Mouse (Mus musculus) spleen, postnatal 4 days (tissue): ENCODE data around the gene Fam122a.

Experiments
- DNase-seq, 2 experiments: peaks; one replicate each; pipeline ENCODE4 v3.0.0; 2022; ENCODE audit warnings: low spot score in 2 of 2

Fam122a gene

GRCm38 (mm10) chr19:24476929-24477882, at the start of gene Fam122a:
Fam122a (minus strand) TSS chr19:24477356.
- DNase-seq = peak; percentile 90 to 97

- no peak for DNase-seq
Measured at GRCm38 (mm10) chr19:24523476-24524313, 46.5 kb upstream of the Fam122a start.

- DNase-seq = no peak
Measured at GRCm38 (mm10) chr19:24521997-24522396, 44.8 kb upstream of the Fam122a start.

- no peak for DNase-seq
Measured at GRCm38 (mm10) chr19:24521146-24521545, 44.0 kb upstream of the Fam122a start.

GRCm38 (mm10) chr19:24519732-24520409, 42.7 kb upstream of the Fam122a start:
- no peak for DNase-seq

- no peak for DNase-seq
Measured at GRCm38 (mm10) chr19:24518384-24518783, 41.2 kb upstream of the Fam122a start.

GRCm38 (mm10) chr19:24517057-24517456, 39.9 kb upstream of the Fam122a start:
- DNase-seq = no peak

GRCm38 (mm10) chr19:24515941-24516340, 38.8 kb upstream of the Fam122a start:
- no peak for DNase-seq

GRCm38 (mm10) chr19:24514661-24515642, 37.8 kb upstream of the Fam122a start:
- DNase-seq = no peak

GRCm38 (mm10) chr19:24513105-24513843, 36.1 kb upstream of the Fam122a start:
- peak; percentile 75 to 76 for DNase-seq

- no peak for DNase-seq
Measured at GRCm38 (mm10) chr19:24511939-24512338, 34.8 kb upstream of the Fam122a start.

GRCm38 (mm10) chr19:24509391-24509790, 32.2 kb upstream of the Fam122a start:
- peak in 1 of 2 experiments; percentile 52 for DNase-seq

GRCm38 (mm10) chr19:24508087-24508767, 31.1 kb upstream of the Fam122a start:
- peak in 1 of 2 experiments; percentile 47 for DNase-seq

GRCm38 (mm10) chr19:24502736-24503421, 25.7 kb upstream of the Fam122a start:
- no peak for DNase-seq

GRCm38 (mm10) chr19:24501525-24501924, 24.4 kb upstream of the Fam122a start:
- no peak for DNase-seq

- no peak for DNase-seq
Measured at GRCm38 (mm10) chr19:24500431-24500830, 23.3 kb upstream of the Fam122a start.

GRCm38 (mm10) chr19:24499291-24499690, 22.1 kb upstream of the Fam122a start:
- DNase-seq = no peak

- DNase-seq = no peak
Measured at GRCm38 (mm10) chr19:24493887-24494286, 16.7 kb upstream of the Fam122a start.

GRCm38 (mm10) chr19:24491824-24492223, 14.7 kb upstream of the Fam122a start:
- no peak for DNase-seq
